Mouse (Mus musculus) kidney, adult 9 months (tissue): ENCODE results near the gene Pml.
"Not testable (repeated sequence)": the region's sequence is repeated elsewhere in the genome, so short reads cannot be mapped to it uniquely, and the experiment has no call there.

Experiments
- DNase-seq: peaks from one replicate; pipeline ENCODE4 v3.0.0; 2022

Pml gene

GRCm38 (mm10) chr9:58249592-58250192, at the start of gene Pml:
Gene Pml (minus strand): TSS chr9:58249786.
- peak; percentile 86 for DNase-seq

GRCm38 (mm10) chr9:58297961-58298477, 48.4 kb upstream of the Pml start:
- no peak for DNase-seq

- no peak for DNase-seq
These were observed 47.5 kb upstream of the Pml start for GRCm38 (mm10) chr9:58297065-58297464.

- no peak for DNase-seq
These were observed 46.3 kb upstream of the Pml start for GRCm38 (mm10) chr9:58295766-58296361.

GRCm38 (mm10) chr9:58295345-58295744, 45.8 kb upstream of the Pml start:
- no peak for DNase-seq

GRCm38 (mm10) chr9:58294527-58294926, 44.9 kb upstream of the Pml start:
- DNase-seq: no peak

GRCm38 (mm10) chr9:58289901-58290300, 40.3 kb upstream of the Pml start:
- DNase-seq: no peak

- DNase-seq: peak; percentile 48
These were observed 39.5 kb upstream of the Pml start for GRCm38 (mm10) chr9:58289090-58289489.

- no peak for DNase-seq
These were observed 33.8 kb upstream of the Pml start for GRCm38 (mm10) chr9:58283431-58283830.

GRCm38 (mm10) chr9:58281597-58281996, 32.0 kb upstream of the Pml start:
- DNase-seq: no peak

GRCm38 (mm10) chr9:58280259-58281109, 30.9 kb upstream of the Pml start:
- DNase-seq: peak; percentile 93

- peak; percentile 40 for DNase-seq
These were observed 30.2 kb upstream of the Pml start for GRCm38 (mm10) chr9:58279780-58280179.

- no peak for DNase-seq
These were observed 29.5 kb upstream of the Pml start for GRCm38 (mm10) chr9:58278821-58279723.

GRCm38 (mm10) chr9:58278313-58278712, 28.7 kb upstream of the Pml start:
- DNase-seq: no peak

GRCm38 (mm10) chr9:58276346-58276745, 26.8 kb upstream of the Pml start:
- peak; percentile 81 for DNase-seq

GRCm38 (mm10) chr9:58275797-58276196, 26.2 kb upstream of the Pml start:
- no peak for DNase-seq

- peak; percentile 79 for DNase-seq
These were observed 25.7 kb upstream of the Pml start for GRCm38 (mm10) chr9:58275115-58275774.

GRCm38 (mm10) chr9:58274626-58275025, 25.0 kb upstream of the Pml start:
- DNase-seq: no peak

GRCm38 (mm10) chr9:58274101-58274604, 24.6 kb upstream of the Pml start:
- DNase-seq: no peak

GRCm38 (mm10) chr9:58272855-58273254, 23.3 kb upstream of the Pml start:
- peak; percentile 51 for DNase-seq

GRCm38 (mm10) chr9:58272068-58272541, 22.5 kb upstream of the Pml start:
- DNase-seq: no peak

- not testable (repeated sequence) for DNase-seq
These were observed 22.0 kb upstream of the Pml start for GRCm38 (mm10) chr9:58271551-58271950.
